Mouse (Mus musculus): ENCODE measurements around the gene Psd4.

Psd4 gene

DNA sequence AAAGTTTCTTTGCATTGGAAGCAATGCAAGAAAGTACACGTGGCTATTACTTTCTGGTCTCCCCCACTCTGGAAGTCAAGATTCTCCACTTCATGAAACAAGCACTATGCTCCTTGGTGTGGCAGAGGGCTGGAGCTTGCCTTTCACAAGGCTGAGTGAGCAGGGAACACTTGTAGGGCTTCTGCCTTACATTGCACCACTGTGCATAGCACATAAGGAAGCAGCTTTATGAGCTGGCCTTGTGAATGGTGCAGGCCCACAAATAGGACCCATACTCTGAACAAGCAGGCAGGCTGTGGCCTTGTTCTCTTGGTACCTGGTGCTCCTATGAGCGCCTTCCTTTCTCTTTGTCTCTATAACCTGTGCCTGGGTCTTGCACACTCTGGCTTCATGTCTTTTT, 25.9 kb downstream of the Psd4 start:
- Histone ChIP-seq H3K4me3 (replicated peaks; ENCODE audit: low read length) (no peak overlapping the region), H3K27me3 (ENCODE audit: insufficient read depth, low read length) (peaks cover 5% of the 10 kb centered on the region), H3K36me3 (ENCODE audit: insufficient read depth, low read length) (no peaks in the 10 kb centered on the region), H3K9me3 (ENCODE audit: low read length) (no peaks in the 10 kb centered on the region), H3K4me1 (replicated peaks; ENCODE audit: low read depth, low read length) (no peaks in the 10 kb centered on the region)
- no peak for TF ChIP-seq POU5F1 (IDR thresholded peaks at IDR 0.05; ENCODE audit: borderline replicate concordance, low read length)
- no peak for TF ChIP-seq NANOG (IDR thresholded peaks at IDR 0.05; ENCODE audit: borderline replicate concordance, low read length)
- no peak for TF ChIP-seq CTCF (conservative IDR thresholded peaks at IDR 0.05; ENCODE audit: low read length)

GRCm38 (mm10) chr2:24397115-24397514, 29.7 kb downstream of the Psd4 start:
- 0 out of 2 replicates have a peak, but pooled peaks cover 3% of the 10 kb centered on the region for H3K27me3 ChIP-seq (ENCODE audit: insufficient read depth, low read length)
- H3K36me3 ChIP-seq (ENCODE audit: insufficient read depth, low read length), result peaks cover 12% of the 10 kb centered on the region; the same call in 1 of the 2 replicates
- no peaks in the 10 kb centered on the region for H3K4me1 ChIP-seq (replicated peaks; ENCODE audit: low read depth, low read length)
- no peak overlapping the region for H3K4me3 ChIP-seq (replicated peaks; ENCODE audit: low read length)
- no peak for TF ChIP-seq POU5F1 (IDR thresholded peaks at IDR 0.05; ENCODE audit: borderline replicate concordance, low read length)
- TF ChIP-seq NANOG (IDR thresholded peaks at IDR 0.05; ENCODE audit: borderline replicate concordance, low read length), result no peak
- peak; percentile 18; the same call in 1 of the 2 replicates for TF ChIP-seq CTCF (conservative IDR thresholded peaks at IDR 0.05; ENCODE audit: low read length)
- no peaks in the 10 kb centered on the region for H3K9me3 ChIP-seq (ENCODE audit: low read length)

GRCm38 (mm10) chr2:24400711-24401110, 33.3 kb downstream of the Psd4 start:
- no peak for TF ChIP-seq CTCF (conservative IDR thresholded peaks at IDR 0.05; ENCODE audit: low read length)
- no peak for TF ChIP-seq POU5F1 (IDR thresholded peaks at IDR 0.05; ENCODE audit: borderline replicate concordance, low read length)
- no peak for TF ChIP-seq NANOG (IDR thresholded peaks at IDR 0.05; ENCODE audit: borderline replicate concordance, low read length)
- H3K9me3 ChIP-seq (ENCODE audit: low read length), result no peaks in the 10 kb centered on the region
- H3K36me3 ChIP-seq (ENCODE audit: insufficient read depth, low read length), result peaks cover 14% of the 10 kb centered on the region; the same call in 1 of the 2 replicates
- H3K4me3 ChIP-seq (replicated peaks; ENCODE audit: low read length), result no peak overlapping the region
- peaks cover 7% of the 10 kb centered on the region for H3K4me1 ChIP-seq (replicated peaks; ENCODE audit: low read depth, low read length)
- peaks cover 23% of the 10 kb centered on the region for H3K27me3 ChIP-seq (ENCODE audit: insufficient read depth, low read length)

DNA sequence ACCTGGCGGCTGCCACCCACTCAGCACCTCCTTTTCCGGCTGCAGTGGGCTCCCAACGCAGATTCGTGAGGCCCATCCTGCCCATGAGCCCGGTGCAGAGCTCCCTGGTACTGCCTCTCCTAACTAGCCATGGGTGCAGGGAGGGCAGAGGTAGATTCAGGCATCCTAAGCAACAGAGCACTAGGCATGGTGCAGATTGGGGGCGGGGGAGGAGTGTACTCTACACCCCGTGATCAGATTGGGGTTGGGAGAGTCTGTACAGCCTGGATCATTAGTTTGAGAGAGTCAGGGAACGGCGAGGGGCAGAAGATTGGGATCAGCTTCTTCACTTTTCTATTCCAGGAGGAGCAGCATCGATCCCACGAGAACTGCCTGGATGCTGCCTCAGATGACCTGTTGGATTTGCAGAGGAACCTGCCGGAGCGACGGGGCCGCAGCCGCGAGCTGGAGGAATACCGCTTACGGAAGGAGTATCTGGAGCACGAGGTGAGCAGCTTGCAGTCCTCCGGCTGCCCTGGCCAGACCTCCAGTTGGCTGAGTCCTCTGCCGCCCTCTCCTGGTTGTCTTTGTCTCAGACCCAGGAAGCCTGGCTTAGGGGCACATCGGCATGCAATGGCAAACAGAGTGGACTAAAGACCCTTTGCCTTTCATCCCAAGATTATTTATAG, 38.1 kb downstream of the Psd4 start:
- peak overlapping the region; percentile 65 for H3K4me3 ChIP-seq (replicated peaks; ENCODE audit: low read length)
- TF ChIP-seq CTCF (conservative IDR thresholded peaks at IDR 0.05; ENCODE audit: low read length) (peak; percentile 45), NANOG (IDR thresholded peaks at IDR 0.05; ENCODE audit: borderline replicate concordance, low read length) (no peak; the same call in 1 of the 2 replicates), POU5F1 (IDR thresholded peaks at IDR 0.05; ENCODE audit: borderline replicate concordance, low read length) (no peak)
- no peaks in the 10 kb centered on the region for H3K9me3 ChIP-seq (ENCODE audit: low read length)
- peaks cover 13% of the 10 kb centered on the region for H3K4me1 ChIP-seq (replicated peaks; ENCODE audit: low read depth, low read length)
- H3K36me3 ChIP-seq (ENCODE audit: insufficient read depth, low read length), result peaks cover 21% of the 10 kb centered on the region
- H3K27me3 ChIP-seq (ENCODE audit: insufficient read depth, low read length), result peaks cover 28% of the 10 kb centered on the region

GRCm38 (mm10) chr2:24407701-24408485, 40.5 kb downstream of the Psd4 start:
- H3K9me3 ChIP-seq (ENCODE audit: low read length), result no peaks in the 10 kb centered on the region
- H3K4me3 ChIP-seq (replicated peaks; ENCODE audit: low read length), result no peak overlapping the region
- H3K36me3 ChIP-seq (ENCODE audit: insufficient read depth, low read length), result peaks cover 13% of the 10 kb centered on the region
- TF ChIP-seq CTCF (conservative IDR thresholded peaks at IDR 0.05; ENCODE audit: low read length) (no peak), POU5F1 (IDR thresholded peaks at IDR 0.05; ENCODE audit: borderline replicate concordance, low read length) (no peak), NANOG (IDR thresholded peaks at IDR 0.05; ENCODE audit: borderline replicate concordance, low read length) (no peak)
- peaks cover 13% of the 10 kb centered on the region for H3K4me1 ChIP-seq (replicated peaks; ENCODE audit: low read depth, low read length)
- peaks cover 30% of the 10 kb centered on the region for H3K27me3 ChIP-seq (ENCODE audit: insufficient read depth, low read length)

GRCm38 (mm10) chr2:24409166-24409565, 41.8 kb downstream of the Psd4 start:
- Histone ChIP-seq H3K27me3 (ENCODE audit: insufficient read depth, low read length) (peaks cover 17% of the 10 kb centered on the region), H3K4me3 (replicated peaks; ENCODE audit: low read length) (no peak overlapping the region), H3K9me3 (ENCODE audit: low read length) (no peaks in the 10 kb centered on the region), H3K4me1 (replicated peaks; ENCODE audit: low read depth, low read length) (peaks cover 13% of the 10 kb centered on the region), H3K36me3 (ENCODE audit: insufficient read depth, low read length) (peaks cover 10% of the 10 kb centered on the region)
- TF ChIP-seq CTCF (conservative IDR thresholded peaks at IDR 0.05; ENCODE audit: low read length) (peak; percentile 82), NANOG (IDR thresholded peaks at IDR 0.05; ENCODE audit: borderline replicate concordance, low read length) (no peak)

GRCm38 (mm10) chr2:24413172-24413571, 45.8 kb downstream of the Psd4 start:
- peaks cover 24% of the 10 kb centered on the region for H3K27me3 ChIP-seq (ENCODE audit: insufficient read depth, low read length)
- H3K4me3 ChIP-seq (replicated peaks; ENCODE audit: low read length), result no peak overlapping the region
- no peaks in the 10 kb centered on the region for H3K9me3 ChIP-seq (ENCODE audit: low read length)
- H3K4me1 ChIP-seq (replicated peaks; ENCODE audit: low read depth, low read length), result peaks cover 6% of the 10 kb centered on the region
- TF ChIP-seq POU5F1 (IDR thresholded peaks at IDR 0.05; ENCODE audit: borderline replicate concordance, low read length) (no peak), NANOG (IDR thresholded peaks at IDR 0.05; ENCODE audit: borderline replicate concordance, low read length) (no peak), CTCF (conservative IDR thresholded peaks at IDR 0.05; ENCODE audit: low read length) (no peak)
- no peaks in the 10 kb centered on the region for H3K36me3 ChIP-seq (ENCODE audit: insufficient read depth, low read length)

GRCm38 (mm10) chr2:24413677-24414076, 46.3 kb downstream of the Psd4 start:
- Histone ChIP-seq H3K4me3 (replicated peaks; ENCODE audit: low read length) (no peak overlapping the region), H3K4me1 (replicated peaks; ENCODE audit: low read depth, low read length) (peaks cover 6% of the 10 kb centered on the region), H3K27me3 (ENCODE audit: insufficient read depth, low read length) (peaks cover 24% of the 10 kb centered on the region), H3K36me3 (ENCODE audit: insufficient read depth, low read length) (no peaks in the 10 kb centered on the region), H3K9me3 (ENCODE audit: low read length) (no peaks in the 10 kb centered on the region)
- TF ChIP-seq NANOG (IDR thresholded peaks at IDR 0.05; ENCODE audit: borderline replicate concordance, low read length) (no peak), CTCF (conservative IDR thresholded peaks at IDR 0.05; ENCODE audit: low read length) (no peak), POU5F1 (IDR thresholded peaks at IDR 0.05; ENCODE audit: borderline replicate concordance, low read length) (no peak)

Measured in E14TG2a.4 (cell line).